Mouse (Mus musculus) thymus, adult 2 months (tissue): ENCODE measurements around the gene Gm20503.

Experiments
- CTCF ChIP-seq: fragments of 200-500 bp; IDR thresholded peaks from 2 replicates; pipeline ENCODE4 v1.5.1; 2012; ENCODE audit warnings: mild to moderate bottlenecking, control low read depth, low read length, moderate library complexity, borderline replicate concordance; ENCODE audit not compliant: control insufficient read depth, poor library complexity, insufficient read depth; ENCODE audit errors: extremely low read depth
- POLR2A ChIP-seq: fragments of 200-500 bp; IDR thresholded peaks from 2 replicates; pipeline ENCODE4 v1.6.1; 2012; ENCODE audit warnings: mild to moderate bottlenecking, low read length, control low read depth, moderate library complexity; ENCODE audit not compliant: control insufficient read depth, poor library complexity, insufficient read depth; ENCODE audit errors: extremely low read depth

- TF ChIP-seq CTCF (peak; percentile 59; the same call in 1 of the 2 replicates), POLR2A (peak; percentile 73)
These were observed at the start of gene Gm20503 for GRCm38 (mm10) chr4:59002948-59003805.
